Mouse (Mus musculus): ENCODE data around the gene Tagap. TPM values are rescaled to one million over a fixed set of nuclear protein-coding genes. Genes with fewer than 3 reads are reported as not detected.
"Not testable (repeated sequence)": the region's sequence is repeated elsewhere in the genome, so short reads cannot be mapped to it uniquely, and the experiment has no call there.

The Tagap gene
- polyA plus RNA-seq, 1 experiment from 2014 or later: 0.62 TPM

DNA sequence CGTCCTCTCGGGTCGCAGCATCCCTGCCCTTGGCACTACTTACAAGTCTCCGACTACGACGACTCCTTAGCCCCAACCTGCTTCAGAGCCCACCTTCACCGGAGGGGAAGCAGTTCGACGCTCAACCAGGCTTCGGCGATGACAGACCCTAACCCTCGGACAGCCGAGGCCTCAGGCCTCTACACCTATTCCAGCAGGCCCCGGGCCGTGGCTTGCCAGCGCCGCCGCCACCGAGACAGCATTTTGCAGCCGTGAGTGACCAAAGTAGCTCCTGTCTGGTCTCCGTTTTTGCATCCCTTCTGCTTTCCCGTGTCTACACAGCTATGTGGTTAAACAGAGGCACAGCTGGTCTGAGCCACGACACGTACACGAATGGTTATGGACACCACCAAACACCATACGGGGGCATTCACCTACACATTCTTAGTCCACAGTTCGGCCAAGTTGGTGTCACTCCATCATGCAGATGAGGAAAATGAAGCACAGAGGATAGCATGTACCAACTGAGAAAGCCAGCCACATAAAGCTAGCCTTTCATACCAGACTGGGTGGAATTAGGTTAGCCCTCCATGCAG, 20.3 kb downstream of the Tagap start:
- Histone ChIP-seq H3K4me1 (replicated peaks) (peaks cover 10% of the 10 kb centered on the region), H3K4me2 (replicated peaks) (peak overlapping the region; percentile 58), H3K9ac (replicated peaks) (peak overlapping the region; percentile 72), H3K27ac (peak overlapping the region; percentile 90), H3K4me3 (replicated peaks) (peak overlapping the region; percentile 57)
- not testable (repeated sequence) for H3K36me3 ChIP-seq, ATAC-seq, H3K9me3 ChIP-seq, H3K27me3 ChIP-seq
- WGBS: 0% methylated on average over 13 of the region's 27 CpGs

DNA sequence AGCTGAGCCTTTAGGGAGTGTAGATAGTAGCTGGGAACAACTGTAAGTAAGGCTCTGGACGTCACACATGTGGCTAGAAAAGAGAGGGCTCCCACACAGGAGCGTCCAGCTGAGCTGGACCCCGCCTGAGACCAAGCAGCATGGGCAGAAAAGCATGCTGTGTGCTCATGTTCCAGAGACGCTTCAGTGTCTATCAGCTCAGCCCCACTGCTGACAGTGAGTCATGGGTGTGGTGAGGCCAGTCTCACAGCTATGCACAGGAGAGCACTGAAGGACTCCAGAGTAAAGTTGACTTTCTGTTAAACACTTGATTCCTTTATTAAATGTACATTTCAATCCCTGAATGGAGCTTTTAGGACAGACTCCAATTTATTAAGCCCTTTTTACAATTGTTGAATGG, 25.5 kb downstream of the Tagap start:
- WGBS: no CpG with 5 or more reads among the region's 4 CpGs
- not testable (repeated sequence) for H3K4me1 ChIP-seq (replicated peaks); H3K27me3 ChIP-seq; H3K9me3 ChIP-seq; ATAC-seq; H3K36me3 ChIP-seq; H3K27ac ChIP-seq; H3K9ac ChIP-seq (replicated peaks); H3K4me2 ChIP-seq (replicated peaks); H3K4me3 ChIP-seq (replicated peaks)

- H3K4me1 ChIP-seq (replicated peaks); ATAC-seq; H3K4me2 ChIP-seq (replicated peaks); H3K9ac ChIP-seq (replicated peaks); H3K27me3 ChIP-seq; H3K4me3 ChIP-seq (replicated peaks); H3K9me3 ChIP-seq; H3K36me3 ChIP-seq; H3K27ac ChIP-seq: not testable (repeated sequence)
- WGBS: 95% methylated on average over 9 of the region's 9 CpGs
Observed at GRCm38 (mm10) chr17:7957242-7957641, 31.4 kb downstream of the Tagap start.

GRCm38 (mm10) chr17:7963333-7963732, 37.5 kb downstream of the Tagap start:
- not testable (repeated sequence) for H3K36me3 ChIP-seq; H3K4me3 ChIP-seq (replicated peaks); H3K4me2 ChIP-seq (replicated peaks); H3K9ac ChIP-seq (replicated peaks); H3K4me1 ChIP-seq (replicated peaks); H3K9me3 ChIP-seq; H3K27me3 ChIP-seq; ATAC-seq; H3K27ac ChIP-seq
- WGBS: 93% methylated on average over 4 of the region's 4 CpGs

GRCm38 (mm10) chr17:7964398-7964797, 38.6 kb downstream of the Tagap start:
- not testable (repeated sequence) for H3K9me3 ChIP-seq; ATAC-seq; H3K27me3 ChIP-seq; H3K4me2 ChIP-seq (replicated peaks); H3K27ac ChIP-seq; H3K4me3 ChIP-seq (replicated peaks); H3K36me3 ChIP-seq; H3K9ac ChIP-seq (replicated peaks); H3K4me1 ChIP-seq (replicated peaks)
- 94% methylated on average over 2 of the region's 2 CpGs for WGBS

DNA sequence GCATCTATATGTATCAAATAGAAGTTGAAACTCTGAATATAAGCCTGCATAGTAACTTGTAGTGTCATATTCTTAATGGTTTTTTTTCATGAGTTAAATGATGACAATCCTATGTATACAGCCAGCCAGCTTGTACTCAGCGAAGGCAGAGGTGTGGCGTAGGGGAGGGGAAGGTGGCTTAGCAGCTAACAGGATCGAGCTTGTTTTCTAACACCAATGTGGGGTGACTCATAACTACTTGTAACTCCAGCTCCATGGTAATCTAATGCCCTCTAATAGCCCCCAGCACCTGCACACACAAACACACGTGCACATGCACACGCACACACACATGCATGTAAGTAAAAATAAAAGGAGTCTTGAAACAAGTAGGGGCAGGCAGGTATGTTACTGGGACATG, 42.7 kb downstream of the Tagap start:
- not testable (repeated sequence) for H3K4me1 ChIP-seq (replicated peaks); H3K9me3 ChIP-seq; ATAC-seq; H3K9ac ChIP-seq (replicated peaks); H3K4me2 ChIP-seq (replicated peaks); H3K36me3 ChIP-seq; H3K4me3 ChIP-seq (replicated peaks); H3K27ac ChIP-seq; H3K27me3 ChIP-seq
- WGBS: 85% methylated on average over 3 of the region's 5 CpGs

DNA sequence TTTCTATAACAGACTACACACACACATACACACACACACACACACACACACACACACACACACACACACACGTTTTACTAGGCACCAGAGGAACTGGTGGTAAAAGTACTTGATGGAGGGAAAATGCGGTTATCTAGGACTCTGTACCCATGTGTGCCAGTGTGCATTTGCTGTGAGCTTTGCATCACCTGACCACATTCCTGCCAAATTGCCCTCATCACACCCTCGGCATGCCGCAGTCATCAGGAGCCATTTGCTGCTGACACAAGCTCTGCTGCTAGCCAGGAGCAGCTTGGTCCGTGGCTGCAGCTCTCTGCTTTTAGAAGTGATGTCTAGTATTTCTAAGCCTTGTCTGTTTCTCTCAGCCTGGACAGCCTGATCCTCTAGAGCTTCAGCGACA, 44.0 kb downstream of the Tagap start:
- not testable (repeated sequence) for H3K9me3 ChIP-seq; H3K36me3 ChIP-seq; ATAC-seq; H3K4me3 ChIP-seq (replicated peaks); H3K27ac ChIP-seq; H3K4me2 ChIP-seq (replicated peaks); H3K9ac ChIP-seq (replicated peaks); H3K4me1 ChIP-seq (replicated peaks); H3K27me3 ChIP-seq
- 70% methylated on average over 1 of the region's 6 CpGs for WGBS

- H3K27ac ChIP-seq; H3K4me1 ChIP-seq (replicated peaks); H3K27me3 ChIP-seq; H3K4me3 ChIP-seq (replicated peaks); ATAC-seq; H3K36me3 ChIP-seq; H3K4me2 ChIP-seq (replicated peaks); H3K9me3 ChIP-seq; H3K9ac ChIP-seq (replicated peaks): not testable (repeated sequence)
- WGBS: 72% methylated on average over 1 of the region's 2 CpGs
Observed at GRCm38 (mm10) chr17:7983484-7983883, 57.7 kb downstream of the Tagap start.

Other genes with a start within 250 kb of the Tagap start
- gene Fndc1, start 98.7 kb upstream of the Tagap start, polyA plus RNA-seq (2015; fragmentation: Nextera tagmentation; extraction: Ambion mirVana): 1.7 and 3.6 TPM in 2 replicates
- 67.8 and 75.5 TPM in 2 replicates for gene Rsph3a, start 19.6 kb downstream of the Tagap start, polyA plus RNA-seq (2015; fragmentation: Nextera tagmentation; extraction: Ambion mirVana)
- 0.15 and 0.22 TPM in 2 replicates for gene Gm49673, start 221.8 kb downstream of the Tagap start, polyA plus RNA-seq (2015; fragmentation: Nextera tagmentation; extraction: Ambion mirVana)
- 9.7 and 11.5 TPM in 2 replicates for gene Rnaset2a, start 222.1 kb downstream of the Tagap start, polyA plus RNA-seq (2015; fragmentation: Nextera tagmentation; extraction: Ambion mirVana)
- 27.5 and 28.5 TPM in 2 replicates for gene Fgfr1op, start 239.5 kb downstream of the Tagap start, polyA plus RNA-seq (2015; fragmentation: Nextera tagmentation; extraction: Ambion mirVana)

All from midbrain, embryonic 13.5 days (tissue).